Mouse (Mus musculus) lung, postnatal 0 days (tissue): ENCODE results near the gene Gm20388. TPM values are rescaled to one million over a fixed set of nuclear protein-coding genes. Genes with fewer than 3 reads are reported as not detected.

ENCODE experiments used
- ATAC-seq: fragments of 200-750 bp; cut with Nextera tagmentation; 2 replicates; pipeline ENCODE4 v1.8.0; 2017; ENCODE audit warnings: moderate library complexity
- DNase-seq: peaks from one replicate; pipeline ENCODE4 v3.0.0-alpha.2; 2016; ENCODE audit warnings: low spot score
- H3K27ac ChIP-seq: fragments of 300-500 bp; sonication (generic); 2 replicates; pipeline ENCODE4 v1.5.1; 2014; ENCODE audit warnings: antibody characterized with exemption, mild to moderate bottlenecking, low read length, mixed read lengths
- H3K27me3 ChIP-seq: fragments of 300-500 bp; sonication (generic); replicated peaks from 2 replicates; pipeline ENCODE4 v1.6.1; 2014; ENCODE audit warnings: low read length, mixed read lengths; ENCODE audit not compliant: insufficient read depth
- H3K36me3 ChIP-seq: fragments of 300-500 bp; sonication (generic); 2 replicates; pipeline ENCODE4 v1.6.1; 2014; ENCODE audit warnings: low read length, mixed read lengths; ENCODE audit not compliant: insufficient read depth
- H3K4me1 ChIP-seq: fragments of 300-500 bp; sonication (generic); 2 replicates; pipeline ENCODE4 v1.6.1; 2014; ENCODE audit warnings: antibody characterized with exemption, low read depth, low read length, mixed read lengths; ENCODE audit not compliant: insufficient read depth
- H3K4me2 ChIP-seq: fragments of 300-500 bp; sonication (generic); replicated peaks from 2 replicates; pipeline ENCODE4 v1.6.1; 2014; ENCODE audit warnings: low read depth, mild to moderate bottlenecking, low read length, moderate library complexity, mixed read lengths
- H3K4me3 ChIP-seq: fragments of 300-500 bp; sonication (generic); 2 replicates; pipeline ENCODE4 v1.5.1; 2014; ENCODE audit warnings: low read depth, low read length
- H3K9ac ChIP-seq: fragments of 300-500 bp; sonication (generic); replicated peaks from 2 replicates; pipeline ENCODE4 v1.6.1; 2014; ENCODE audit warnings: low read depth, mild to moderate bottlenecking
- H3K9me3 ChIP-seq: fragments of 300-500 bp; sonication (generic); 2 replicates; pipeline ENCODE4 v1.6.1; 2016; ENCODE audit warnings: low read length, mixed read lengths
- CTCF ChIP-seq: IDR thresholded peaks from 2 replicates; pipeline ENCODE4 v1.5.1; 2016; ENCODE audit warnings: antibody characterized with exemption, mild to moderate bottlenecking
- EP300 ChIP-seq: IDR thresholded peaks from 2 replicates; pipeline ENCODE4 v1.6.1; 2016; ENCODE audit warnings: antibody characterized with exemption, mild to moderate bottlenecking, control low read depth
- WGBS: fragments of 180-500 bp; shearing (Covaris S2); extraction: QIAGEN DNeasy Blood & Tissue Kit; methylation state at CpG from one replicate; pipeline ENCODE4 v1.1.7; 2014; 5-methylcytosine and 5-hydroxymethylcytosine counted together
- polyA plus RNA-seq: library from polyadenylated mRNA; unstranded; fragments of >200 nt; fragmentation: Nextera tagmentation; extraction: Ambion mirVana; gene quantifications from 2 replicates; pipeline ENCODE4 v1.2.1, GENCODE M21; 2015

Gm20388 gene
- polyA plus RNA-seq, 1 experiment from 2014 or later: not detected

GRCm38 (mm10) chr8:121652774-121653323 lies 1742.2 kb downstream of the Gm20388 start, which contains the start of gene Zcchc14:
Gene Zcchc14 (minus strand): TSS chr8:121652901.
- Histone ChIP-seq H3K4me1 (peaks cover 28% of the 10 kb centered on the region; the same call in 1 of the 2 replicates), H3K27me3 (no peaks in the 10 kb centered on the region), H3K4me2 (peak within 1 kb of the TSS; percentile 96), H3K9me3 (no peaks in the 10 kb centered on the region), H3K36me3 (no peaks in the 10 kb centered on the region), H3K9ac (peak within 1 kb of the TSS; percentile 79), H3K27ac (peak within 1 kb of the TSS; percentile 92), H3K4me3 (peak within 1 kb of the TSS; percentile 77)
- peak; percentile 99 for DNase-seq
- no peak for TF ChIP-seq EP300
- no peak for TF ChIP-seq CTCF
- under 1% methylated on average over 57 of the region's 67 CpGs for WGBS
- peak; percentile 98 for ATAC-seq

GRCm38 (mm10) chr8:121653340-121654019 lies 1742.8 kb downstream of the Gm20388 start:
- H3K9me3 ChIP-seq: no peaks in the 10 kb centered on the region
- H3K9ac ChIP-seq: peak overlapping the region; percentile 79
- TF ChIP-seq CTCF: no peak
- no peak for TF ChIP-seq EP300
- peak overlapping the region; percentile 92 for H3K27ac ChIP-seq
- DNase-seq (peak; percentile 61), ATAC-seq (peak; percentile 8)
- no peaks in the 10 kb centered on the region for H3K36me3 ChIP-seq
- no peaks in the 10 kb centered on the region for H3K27me3 ChIP-seq
- H3K4me1 ChIP-seq: peaks cover 24% of the 10 kb centered on the region; the same call in 1 of the 2 replicates
- WGBS: 3% methylated on average over 31 of the region's 31 CpGs
- H3K4me2 ChIP-seq: peak overlapping the region; percentile 93
- peak overlapping the region; percentile 77 for H3K4me3 ChIP-seq

- H3K4me3 ChIP-seq: 0 out of 2 replicates have a peak overlapping the region, but pooled peaks have one; percentile 77
- no peak overlapping the region for H3K9ac ChIP-seq
- H3K27ac ChIP-seq: no peak overlapping the region
- DNase-seq (no peak), ATAC-seq (no peak)
- H3K36me3 ChIP-seq: no peaks in the 10 kb centered on the region
- H3K4me1 ChIP-seq: peaks cover 24% of the 10 kb centered on the region; the same call in 1 of the 2 replicates
- H3K9me3 ChIP-seq: no peaks in the 10 kb centered on the region
- H3K27me3 ChIP-seq: no peaks in the 10 kb centered on the region
- no peak for TF ChIP-seq CTCF
- no peak for TF ChIP-seq EP300
- H3K4me2 ChIP-seq: peak overlapping the region; percentile 93
- WGBS: 82% methylated on average over 4 of the region's 4 CpGs
Observed at GRCm38 (mm10) chr8:121654131-121654530, 1743.5 kb downstream of the Gm20388 start.

GRCm38 (mm10) chr8:121654966-121655494 lies 1744.4 kb downstream of the Gm20388 start:
- no peak for TF ChIP-seq EP300
- no peak for TF ChIP-seq CTCF
- no peaks in the 10 kb centered on the region for H3K36me3 ChIP-seq
- H3K9me3 ChIP-seq: no peaks in the 10 kb centered on the region
- no peak for ATAC-seq
- H3K27ac ChIP-seq: no peak overlapping the region
- no peak overlapping the region for H3K4me2 ChIP-seq
- DNase-seq: no peak
- H3K9ac ChIP-seq: no peak overlapping the region
- H3K4me1 ChIP-seq: peaks cover 19% of the 10 kb centered on the region; the same call in 1 of the 2 replicates
- H3K27me3 ChIP-seq: no peaks in the 10 kb centered on the region
- H3K4me3 ChIP-seq: no peak overlapping the region
- WGBS: 88% methylated on average over 14 of the region's 14 CpGs

- DNase-seq (no peak), ATAC-seq (no peak)
- WGBS: 70% methylated on average over 15 of the region's 15 CpGs
- Histone ChIP-seq H3K4me2 (no peak overlapping the region), H3K9me3 (no peaks in the 10 kb centered on the region), H3K27ac (no peak overlapping the region), H3K9ac (no peak overlapping the region), H3K4me3 (no peak overlapping the region), H3K36me3 (no peaks in the 10 kb centered on the region), H3K27me3 (no peaks in the 10 kb centered on the region), H3K4me1 (no peaks in the 10 kb centered on the region)
- TF ChIP-seq CTCF (no peak), EP300 (no peak)
Observed at GRCm38 (mm10) chr8:121660602-121661001, 1750.0 kb downstream of the Gm20388 start.

GRCm38 (mm10) chr8:121661631-121662357 lies 1751.2 kb downstream of the Gm20388 start:
- no peaks in the 10 kb centered on the region for H3K9me3 ChIP-seq
- WGBS: 44% methylated on average over 18 of the region's 18 CpGs
- DNase-seq (no peak), ATAC-seq (no peak)
- no peak overlapping the region for H3K4me2 ChIP-seq
- no peaks in the 10 kb centered on the region for H3K27me3 ChIP-seq
- no peaks in the 10 kb centered on the region for H3K4me1 ChIP-seq
- TF ChIP-seq EP300 (no peak), CTCF (no peak)
- no peak overlapping the region for H3K4me3 ChIP-seq
- H3K27ac ChIP-seq: no peak overlapping the region
- no peak overlapping the region for H3K9ac ChIP-seq
- no peaks in the 10 kb centered on the region for H3K36me3 ChIP-seq
